Mouse (Mus musculus) brain, embryonic 14.5 days (tissue): ENCODE measurements around the gene Hils1.

Experiments used
- CTCF ChIP-seq: fragments of 200-500 bp; IDR thresholded peaks from 2 replicates; pipeline ENCODE4 v1.5.1; 2012; ENCODE audit warnings: inconsistent platforms, mild to moderate bottlenecking, moderate library complexity, borderline replicate concordance; ENCODE audit not compliant: insufficient read depth, insufficient read length; ENCODE audit errors: extremely low read depth
- POLR2A ChIP-seq: fragments of 200-500 bp; IDR thresholded peaks from 2 replicates; pipeline ENCODE4 v1.6.1; 2012; ENCODE audit warnings: mild to moderate bottlenecking, inconsistent platforms, borderline replicate concordance; ENCODE audit not compliant: poor library complexity, insufficient read depth, insufficient read length, severe bottlenecking; ENCODE audit errors: extremely low read depth

- TF ChIP-seq CTCF, result no peak
- TF ChIP-seq POLR2A, result no peak
Observed at GRCm38 (mm10) chr11:95001584-95002347, 34.4 kb downstream of the Hils1 start.
